Mouse (Mus musculus) Patski (cell line): ENCODE measurements around the gene Ermn. TPM values are rescaled to one million over a fixed set of nuclear protein-coding genes. Genes with fewer than 3 reads are reported as not detected.

Experiments used
- ATAC-seq: fragments of 100-300 bp; one replicate; pipeline ENCODE4 v1.8.0; 2021
- CTCF ChIA-PET: fragments of 350-600 bp; sonication (Branson Sonifier 250); formaldehyde crosslinking; loops from one replicate; lab custom pipeline; 2022; ENCODE audit warnings: inconsistent platforms; lab: Charles Lee
- POLR2A ChIA-PET: fragments of 350-600 bp; sonication (Branson Sonifier 250); formaldehyde crosslinking; loops from one replicate; lab custom pipeline; 2022; ENCODE audit warnings: antibody characterized with exemption, inconsistent platforms; lab: Charles Lee
- DNase-seq: peaks from one replicate; pipeline ENCODE4 v3.0.0-alpha.2; 2011; ENCODE audit warnings: low read depth, low spot score
- H3K27me3 ChIP-seq: fragments of 371-371 bp; one replicate; pipeline ENCODE4 v1.5.1; 2021
- CTCF ChIP-seq: fragments of 100-300 bp; IDR thresholded peaks from one replicate; pipeline ENCODE4 v1.5.1; 2021
- in situ Hi-C: fragments of 300-500 bp; cut with MboI; formaldehyde crosslinking; loops from 3 replicates; pipeline ENCODE4 v1.11.1; 2018; ENCODE audit warnings: low pct_unique_long_range_greater_than_20kb, mixed read lengths
- polyA plus RNA-seq: library from polyadenylated mRNA; unstranded; gene quantifications from one replicate; pipeline ENCODE4 v1.2.3, GENCODE M21; 2021

The Ermn gene
- polyA plus RNA-seq, 1 experiment from 2014 or later: not detected

DNA sequence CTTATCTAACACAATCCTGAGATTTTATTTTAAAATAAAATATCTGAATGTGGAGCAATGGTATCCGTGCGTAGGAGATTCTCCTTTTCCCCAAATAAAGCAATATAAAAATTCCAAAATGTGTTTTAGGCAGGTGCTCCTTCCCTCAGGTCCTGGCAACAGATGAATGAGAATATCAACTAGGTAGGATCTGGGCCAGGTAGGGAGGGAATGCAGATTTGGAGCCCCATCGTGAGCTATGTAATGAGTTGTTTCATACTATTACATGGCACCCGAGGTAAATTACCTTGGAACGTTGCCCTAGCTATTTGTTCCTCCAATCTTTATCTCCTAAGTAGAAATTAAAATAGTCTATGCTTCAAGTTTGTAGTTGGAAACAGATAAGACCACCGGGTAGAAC lies 29.1 kb downstream of the Ermn start:
- H3K27me3 ChIP-seq: peaks cover 35% of the 10 kb centered on the region
- in situ Hi-C loops: no loop called here
- ChIA-PET POLR2A (no interaction called here), CTCF (no interaction called here)
- ATAC-seq: no peak
- TF ChIP-seq CTCF: no peak
- DNase-seq: no peak

DNA sequence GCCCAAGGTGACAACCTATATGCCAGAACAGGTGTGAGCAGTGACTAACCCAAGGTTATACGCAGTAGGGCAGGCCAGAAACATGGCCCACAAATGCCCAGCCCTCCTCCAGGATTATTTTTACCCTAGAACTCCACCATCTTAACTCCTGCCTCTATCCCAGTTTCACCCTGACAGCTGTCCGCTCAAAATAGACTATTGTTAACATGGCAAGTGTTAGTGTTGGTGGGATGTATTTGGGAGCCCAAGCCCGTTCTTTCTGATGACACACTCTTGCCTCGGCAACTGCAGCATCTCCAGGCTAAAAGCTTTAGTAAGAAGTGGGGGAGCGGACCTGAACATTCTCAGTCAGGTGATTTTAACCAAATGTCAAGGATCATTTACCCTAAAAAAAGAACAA lies 45.6 kb downstream of the Ermn start:
- in situ Hi-C loops: no loop called here
- ChIA-PET CTCF (interaction anchor here (1.0 kb wide), 1 partner anchor 12 kb away, joined by 5 read pairs; no protein-coding TSS in a partner anchor), POLR2A (no interaction called here)
- no peak for DNase-seq
- TF ChIP-seq CTCF: no peak
- H3K27me3 ChIP-seq: peaks cover 45% of the 10 kb centered on the region
- no peak for ATAC-seq

DNA sequence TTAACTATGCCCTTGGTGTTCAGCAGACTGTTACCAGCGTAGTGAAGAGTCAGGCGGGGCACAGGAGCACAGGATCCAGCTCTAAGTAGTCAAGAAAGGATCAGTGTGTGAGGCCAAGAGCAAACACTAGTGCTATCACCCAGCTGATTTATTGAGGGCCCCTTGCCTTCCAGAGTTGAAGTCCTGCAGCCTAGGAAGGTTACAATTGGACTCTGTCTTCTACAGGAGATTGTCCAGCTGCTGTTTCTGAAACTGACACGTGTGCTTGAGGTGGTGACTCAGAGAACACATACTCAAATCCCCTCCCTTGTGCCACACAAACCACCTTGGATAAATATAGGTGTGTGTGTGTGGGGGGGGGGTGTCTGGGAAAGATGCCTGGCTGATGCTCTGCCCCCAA lies 51.2 kb downstream of the Ermn start:
- peaks cover 55% of the 10 kb centered on the region for H3K27me3 ChIP-seq
- no peak for DNase-seq
- in situ Hi-C loops: no loop called here
- no peak for ATAC-seq
- ChIA-PET POLR2A (no interaction called here), CTCF (no interaction called here)
- TF ChIP-seq CTCF: no peak

DNA sequence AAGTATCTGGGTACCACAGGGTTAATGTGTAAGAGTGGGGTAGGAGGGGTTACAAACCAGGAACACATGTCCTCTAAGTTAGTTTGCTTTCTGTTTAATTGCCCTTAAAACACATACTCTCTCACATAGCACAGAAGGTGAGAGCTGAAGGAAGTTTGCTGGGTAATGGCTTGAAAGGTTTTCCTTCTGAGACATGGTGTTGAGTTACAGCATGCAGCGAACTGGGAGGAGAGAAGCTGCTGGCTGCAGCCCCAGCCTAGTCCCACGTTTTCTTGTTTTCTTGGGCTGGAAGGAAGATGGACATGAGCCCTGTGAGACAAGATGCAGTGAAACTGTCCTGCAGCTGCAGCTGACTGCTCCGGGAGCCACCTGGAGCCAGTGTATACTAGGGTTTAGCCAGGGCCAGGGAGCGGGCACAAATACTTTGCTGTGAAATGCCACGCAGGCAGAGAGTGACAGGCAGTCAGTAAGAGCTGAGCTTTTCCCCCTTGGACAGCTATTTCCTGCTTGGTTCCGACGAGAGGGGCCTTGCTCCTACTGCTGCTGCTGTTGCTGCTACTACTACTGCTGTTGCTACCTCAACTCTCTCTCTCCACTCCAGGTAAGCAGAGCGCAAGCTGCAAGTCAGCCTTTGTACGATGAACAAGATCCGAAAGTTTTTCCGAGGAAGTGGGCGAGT lies 54.8 kb downstream of the Ermn start, which contains the start of gene Galnt5:
Gene Galnt5, plus strand, starts transcription at position 133 of the 679 bp plus-strand sequence.
- CTCF ChIA-PET: no interaction called here
- ATAC-seq: no peak
- H3K27me3 ChIP-seq: peaks cover 50% of the 10 kb centered on the region
- TF ChIP-seq CTCF: no peak
- POLR2A ChIA-PET: no interaction called here
- DNase-seq: no peak
- in situ Hi-C loops: no loop called here

Other genes with a start within 250 kb of the Ermn start
- not detected for gene Galnt5, start 55.0 kb downstream of the Ermn start, polyA plus RNA-seq
- 11.5 TPM for gene Cytip, start 142.7 kb upstream of the Ermn start, polyA plus RNA-seq